Mouse (Mus musculus): ENCODE measurements around the gene Stk17b. TPM values are rescaled to one million over a fixed set of nuclear protein-coding genes. Genes with fewer than 3 reads are reported as not detected.
A peak's percentile ranks its signal among the peaks of the same experiment; 100 is the strongest.
"Not testable (repeated sequence)": the region's sequence is repeated elsewhere in the genome, so short reads cannot be mapped to it uniquely, and the experiment has no call there.

The Stk17b gene
- total and polyA plus RNA-seq, 2 experiments: 0.82 to 7.2 TPM

GRCm38 (mm10) chr1:53748571-53748970 is 36.5 kb downstream of the Stk17b start:
- no peaks in the 10 kb centered on the region for H3K27me3 ChIP-seq (ENCODE audit: control insufficient read depth, insufficient read depth, low read length)
- no peaks in the 10 kb centered on the region for H3K36me3 ChIP-seq (ENCODE audit: control insufficient read depth, insufficient read depth, low read length)
- H3K4me3 ChIP-seq (ENCODE audit: insufficient read depth, low read depth, low read length): no peak overlapping the region
- no peaks in the 10 kb centered on the region for H3K79me2 ChIP-seq (ENCODE audit: control insufficient read depth, insufficient read depth, low read length)
- no peak overlapping the region for H3K9ac ChIP-seq (ENCODE audit: low read depth, low read length)
- WGBS: 50% methylated on average over 10 of the region's 11 CpGs
- no peak for DNase-seq (ENCODE audit: extremely low read depth, low read depth, low spot score)
- no peak for TF ChIP-seq CTCF (IDR thresholded peaks at IDR 0.05; ENCODE audit: low read depth, low read length)
- no peak for TF ChIP-seq POLR2A (IDR thresholded peaks at IDR 0.05; ENCODE audit: extremely low read depth, insufficient read depth, low read length)
- no peaks in the 10 kb centered on the region for H3K4me1 ChIP-seq (ENCODE audit: control insufficient read depth, insufficient read depth, low read length)
- no peak overlapping the region for H3K27ac ChIP-seq (replicated peaks; ENCODE audit: insufficient read depth, low read depth, low read length)

DNA sequence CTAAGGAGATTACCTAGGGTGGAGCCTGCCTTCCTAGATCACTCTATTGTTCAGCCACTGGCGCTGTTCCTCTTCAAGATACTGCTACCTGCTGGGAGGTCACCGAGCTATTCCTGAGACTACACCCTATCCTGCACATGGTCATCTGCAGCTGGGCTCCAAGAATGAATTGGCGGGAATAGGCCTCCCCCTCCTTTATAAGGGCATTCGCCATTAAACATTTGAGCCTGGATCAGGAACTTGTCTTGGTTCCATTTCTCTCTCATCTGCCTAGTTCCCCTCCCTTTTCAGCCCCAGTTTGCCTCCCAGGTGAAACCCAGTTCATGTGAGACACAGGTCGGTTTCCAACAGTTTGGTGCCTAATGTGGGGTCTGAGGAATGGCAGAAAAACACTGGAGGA is 39.0 kb downstream of the Stk17b start:
- H3K4me1 ChIP-seq (ENCODE audit: control insufficient read depth, insufficient read depth, low read length): no peaks in the 10 kb centered on the region
- no peak overlapping the region for H3K9ac ChIP-seq (ENCODE audit: low read depth, low read length)
- H3K4me3 ChIP-seq (ENCODE audit: insufficient read depth, low read depth, low read length): no peak overlapping the region
- no peak for DNase-seq (ENCODE audit: extremely low read depth, low read depth, low spot score)
- H3K27me3 ChIP-seq (ENCODE audit: control insufficient read depth, insufficient read depth, low read length): no peaks in the 10 kb centered on the region
- no peaks in the 10 kb centered on the region for H3K79me2 ChIP-seq (ENCODE audit: control insufficient read depth, insufficient read depth, low read length)
- H3K36me3 ChIP-seq (ENCODE audit: control insufficient read depth, insufficient read depth, low read length): no peaks in the 10 kb centered on the region
- TF ChIP-seq CTCF (IDR thresholded peaks at IDR 0.05; ENCODE audit: low read depth, low read length) (no peak), POLR2A (IDR thresholded peaks at IDR 0.05; ENCODE audit: extremely low read depth, insufficient read depth, low read length) (no peak)
- no peak overlapping the region for H3K27ac ChIP-seq (replicated peaks; ENCODE audit: insufficient read depth, low read depth, low read length)
- WGBS: 78% methylated on average over 5 of the region's 5 CpGs

DNA sequence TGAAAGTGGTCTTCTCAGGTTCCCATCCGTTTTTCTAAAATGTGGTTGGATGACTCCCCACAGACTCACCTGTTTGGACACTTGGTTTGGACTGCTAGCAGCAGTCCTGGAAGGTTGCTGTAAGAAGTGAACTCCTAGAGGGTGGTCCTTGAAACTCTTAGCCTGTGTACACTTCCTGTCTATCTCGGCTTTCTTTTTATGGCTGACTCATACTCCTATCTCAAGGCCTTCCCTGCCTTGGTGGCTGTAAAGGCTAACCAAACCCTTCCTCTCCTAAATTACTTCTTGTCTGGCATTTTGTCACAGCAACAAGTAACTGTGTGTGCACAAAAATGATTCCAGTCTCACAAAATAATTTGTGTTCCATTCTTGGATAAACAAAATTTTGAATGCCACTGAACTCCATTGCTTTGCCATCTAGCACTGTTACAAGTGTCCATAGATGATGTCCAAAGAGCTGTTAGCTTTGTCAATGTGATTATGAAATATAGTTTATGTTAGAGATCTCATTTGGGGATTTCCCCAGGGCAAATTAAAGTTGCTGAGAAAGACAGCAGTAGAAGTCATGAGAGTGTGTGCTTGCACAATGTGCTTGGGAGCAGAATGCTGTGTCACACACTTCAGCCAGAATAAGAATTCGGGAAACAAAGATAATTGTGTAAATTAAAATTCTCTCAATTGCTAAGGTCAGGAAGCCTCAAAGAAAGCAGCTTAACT is 43.1 kb downstream of the Stk17b start:
- no peaks in the 10 kb centered on the region for H3K4me1 ChIP-seq (ENCODE audit: control insufficient read depth, insufficient read depth, low read length)
- TF ChIP-seq POLR2A (IDR thresholded peaks at IDR 0.05; ENCODE audit: extremely low read depth, insufficient read depth, low read length) (no peak), CTCF (IDR thresholded peaks at IDR 0.05; ENCODE audit: low read depth, low read length) (no peak)
- H3K4me3 ChIP-seq (ENCODE audit: insufficient read depth, low read depth, low read length): no peak overlapping the region
- no peaks in the 10 kb centered on the region for H3K27me3 ChIP-seq (ENCODE audit: control insufficient read depth, insufficient read depth, low read length)
- no peaks in the 10 kb centered on the region for H3K79me2 ChIP-seq (ENCODE audit: control insufficient read depth, insufficient read depth, low read length)
- H3K36me3 ChIP-seq (ENCODE audit: control insufficient read depth, insufficient read depth, low read length): no peaks in the 10 kb centered on the region
- WGBS: 69% methylated on average over 3 of the region's 3 CpGs
- H3K27ac ChIP-seq (replicated peaks; ENCODE audit: insufficient read depth, low read depth, low read length): no peak overlapping the region
- DNase-seq (ENCODE audit: extremely low read depth, low read depth, low spot score): peak; percentile 15
- no peak overlapping the region for H3K9ac ChIP-seq (ENCODE audit: low read depth, low read length)

- WGBS: 86% methylated on average over 4 of the region's 4 CpGs
- TF ChIP-seq POLR2A (IDR thresholded peaks at IDR 0.05; ENCODE audit: extremely low read depth, insufficient read depth, low read length) (no peak), CTCF (IDR thresholded peaks at IDR 0.05; ENCODE audit: low read depth, low read length) (no peak)
- H3K79me2 ChIP-seq (ENCODE audit: control insufficient read depth, insufficient read depth, low read length): no peaks in the 10 kb centered on the region
- DNase-seq (ENCODE audit: extremely low read depth, low read depth, low spot score): no peak
- no peaks in the 10 kb centered on the region for H3K36me3 ChIP-seq (ENCODE audit: control insufficient read depth, insufficient read depth, low read length)
- H3K27me3 ChIP-seq (ENCODE audit: control insufficient read depth, insufficient read depth, low read length): no peaks in the 10 kb centered on the region
- no peak overlapping the region for H3K4me3 ChIP-seq (ENCODE audit: insufficient read depth, low read depth, low read length)
- no peak overlapping the region for H3K9ac ChIP-seq (ENCODE audit: low read depth, low read length)
- no peaks in the 10 kb centered on the region for H3K4me1 ChIP-seq (ENCODE audit: control insufficient read depth, insufficient read depth, low read length)
- H3K27ac ChIP-seq (replicated peaks; ENCODE audit: insufficient read depth, low read depth, low read length): no peak overlapping the region
These were observed 44.2 kb downstream of the Stk17b start for GRCm38 (mm10) chr1:53740777-53741336.

DNA sequence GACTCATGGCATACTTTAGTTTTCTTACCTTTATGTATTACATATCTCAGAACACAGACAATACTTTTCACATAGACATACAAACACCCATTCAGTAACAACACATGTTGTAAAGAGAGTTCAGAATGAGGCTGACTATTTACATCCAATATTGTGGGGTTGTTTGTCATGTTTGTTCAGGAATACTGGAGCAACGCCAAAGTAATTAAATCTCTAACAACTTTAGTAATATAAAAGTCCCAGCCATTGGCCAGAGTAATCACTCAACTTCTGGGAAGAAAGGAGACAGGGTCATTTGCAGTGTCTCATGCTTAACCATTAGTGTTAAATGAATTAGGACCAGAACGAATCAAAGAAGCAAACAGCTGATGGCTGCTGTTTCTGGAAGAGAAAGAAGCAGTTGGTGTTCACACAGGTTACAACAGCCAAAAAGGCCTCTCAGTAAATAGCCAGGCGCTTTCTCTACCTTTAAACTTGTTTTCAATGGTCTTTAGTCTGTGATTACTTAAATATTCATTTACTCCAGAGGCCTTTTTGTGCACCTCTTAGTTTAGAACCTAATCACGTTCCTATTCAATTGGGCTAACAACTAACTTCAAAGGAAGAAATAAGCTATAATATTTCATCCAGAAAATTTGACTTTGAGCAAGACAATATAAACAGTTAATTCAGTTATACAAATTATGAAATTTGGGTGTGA is 44.8 kb downstream of the Stk17b start:
- DNase-seq (ENCODE audit: extremely low read depth, low read depth, low spot score); H3K9ac ChIP-seq (ENCODE audit: low read depth, low read length); H3K36me3 ChIP-seq (ENCODE audit: control insufficient read depth, insufficient read depth, low read length); H3K27ac ChIP-seq (replicated peaks; ENCODE audit: insufficient read depth, low read depth, low read length); H3K27me3 ChIP-seq (ENCODE audit: control insufficient read depth, insufficient read depth, low read length); H3K79me2 ChIP-seq (ENCODE audit: control insufficient read depth, insufficient read depth, low read length); H3K4me3 ChIP-seq (ENCODE audit: insufficient read depth, low read depth, low read length); H3K4me1 ChIP-seq (ENCODE audit: control insufficient read depth, insufficient read depth, low read length): not testable (repeated sequence)
- WGBS: 82% methylated on average over 4 of the region's 4 CpGs

DNA sequence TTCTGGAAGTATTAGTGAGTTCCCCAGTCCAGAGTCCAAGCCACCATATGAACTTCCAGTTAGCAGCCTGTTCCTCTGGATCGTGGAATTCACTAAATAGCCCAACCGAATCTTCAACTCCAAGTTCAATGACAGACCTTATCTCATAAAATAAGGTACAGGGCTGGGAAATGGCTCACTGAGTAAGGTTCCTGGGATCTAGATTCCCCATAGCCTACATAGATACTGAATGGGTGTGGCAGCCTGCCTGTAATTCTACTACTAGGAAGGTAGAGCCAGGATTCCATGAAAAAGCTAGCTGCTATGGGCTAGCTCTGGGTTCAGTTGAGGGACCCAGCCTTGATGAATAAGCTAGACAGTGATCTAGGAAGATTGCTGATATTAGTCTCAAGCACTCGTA is 48.4 kb downstream of the Stk17b start:
- no peak overlapping the region for H3K9ac ChIP-seq (ENCODE audit: low read depth, low read length)
- H3K36me3 ChIP-seq (ENCODE audit: control insufficient read depth, insufficient read depth, low read length): no peaks in the 10 kb centered on the region
- no peak overlapping the region for H3K4me3 ChIP-seq (ENCODE audit: insufficient read depth, low read depth, low read length)
- no peaks in the 10 kb centered on the region for H3K4me1 ChIP-seq (ENCODE audit: control insufficient read depth, insufficient read depth, low read length)
- H3K27me3 ChIP-seq (ENCODE audit: control insufficient read depth, insufficient read depth, low read length): no peaks in the 10 kb centered on the region
- H3K79me2 ChIP-seq (ENCODE audit: control insufficient read depth, insufficient read depth, low read length): no peaks in the 10 kb centered on the region
- H3K27ac ChIP-seq (replicated peaks; ENCODE audit: insufficient read depth, low read depth, low read length): no peak overlapping the region
- TF ChIP-seq POLR2A (IDR thresholded peaks at IDR 0.05; ENCODE audit: extremely low read depth, insufficient read depth, low read length) (no peak), CTCF (IDR thresholded peaks at IDR 0.05; ENCODE audit: low read depth, low read length) (no peak)
- DNase-seq (ENCODE audit: extremely low read depth, low read depth, low spot score): no peak
- WGBS: 90% methylated on average over 3 of the region's 3 CpGs
